ENCODE assay signal across 13 mouse cellular contexts in the genomic region with DNA sequence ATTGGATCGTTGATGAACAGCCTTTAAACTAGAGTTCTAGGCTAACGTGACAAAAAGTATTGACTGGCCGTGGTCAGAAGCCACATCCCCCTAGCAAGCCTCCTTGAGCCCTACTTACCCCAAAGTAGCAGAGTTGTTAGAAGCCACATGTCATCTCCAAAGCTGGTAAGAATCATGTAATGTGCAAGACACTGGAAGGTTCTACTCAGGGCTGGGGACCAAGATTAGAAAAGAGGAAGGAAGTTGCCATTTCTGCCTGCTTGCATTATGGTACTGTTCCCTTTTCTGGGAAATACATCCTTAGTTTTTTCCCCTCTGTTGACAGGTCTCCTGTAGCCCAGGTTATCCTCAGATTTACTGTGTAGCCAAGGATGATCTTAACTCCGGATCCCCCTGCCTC. TPM values are rescaled to one million over a fixed set of nuclear protein-coding genes. Genes with fewer than 3 reads are reported as not detected.
DNase-seq lines count a peak whose midpoint lies in the region; TF ChIP-seq lines count a peak whose summit lies in the region.
"Had no signal": no experiment of that assay in that cellular context is flagged by ENCODE, and none has a peak within 500 bp of the region (broad histone marks: within the 10 kb centered on the region; RNA-seq: fewer than 3 reads in every experiment).

A gene (minus strand): TSS at position 183 of the 400 bp plus-strand sequence.

- no peaks in the 10 kb centered on the region for H3K9me3 ChIP-seq in forebrain, embryonic 10.5 days
- H3K9me3 ChIP-seq: forebrain, embryonic 15.5 days had no signal

- H3K27me3 ChIP-seq in forebrain, embryonic 10.5 days (ENCODE audit: poor library complexity, severe bottlenecking): no peaks in the 10 kb centered on the region
- H3K27me3 ChIP-seq: forebrain, embryonic 15.5 days had no signal

- no peak for TF ChIP-seq CTCF in gastrocnemius, adult 2 months (IDR thresholded peaks at IDR 0.05)
- no peak for TF ChIP-seq CTCF in cortical plate, adult 2 months (IDR thresholded peaks at IDR 0.05; ENCODE audit: extremely low read depth, insufficient read depth, low read length)

- H3K36me3 ChIP-seq in macrophage (ENCODE audit: inconsistent target): peaks cover 16% of the 10 kb centered on the region
- H3K36me3 ChIP-seq in forebrain, embryonic 10.5 days (replicated peaks): no peaks in the 10 kb centered on the region
- H3K36me3 ChIP-seq: forebrain, embryonic 15.5 days had no signal

- peaks cover 47% of the 10 kb centered on the region for H3K79me2 ChIP-seq in macrophage (ENCODE audit: inconsistent target)

- H3K4me1 ChIP-seq in cortical plate, adult 2 months (ENCODE audit: control insufficient read depth, insufficient read depth, low read length): no peaks in the 10 kb centered on the region
- peaks cover 5% of the 10 kb centered on the region; the same call in 1 of the 2 replicates for H3K4me1 ChIP-seq in forebrain, embryonic 10.5 days
- H3K4me1 ChIP-seq: forebrain, embryonic 15.5 days had no signal

- intact Hi-C loops in gastrocnemius, adult 2 months (cut with DNase I): no loop called here

- WGBS in macrophage (ENCODE audit: missing documents): 0% methylated on average over 4 of the region's 4 CpGs
- 87% methylated on average over 4 of the region's 4 CpGs for WGBS in forebrain, embryonic 10.5 days

- no peak for TF ChIP-seq POLR2A in cortical plate, adult 2 months (IDR thresholded peaks at IDR 0.05; ENCODE audit: extremely low read depth, insufficient read depth, low read length)

- no peak for DNase-seq in gastrocnemius, adult 2 months
- no peak for DNase-seq in gastrocnemius, postnatal 25 days
- peak; percentile 84 for DNase-seq in 416B (ENCODE audit: low read depth)
- no peak for DNase-seq in forebrain, embryonic 10.5 days (ENCODE audit: extremely low spot score, low spot score)
- no peak for DNase-seq in thymus, postnatal 25 days
- no peak for DNase-seq in cerebellum, adult 9-10 months
- DNase-seq: cerebellum, postnatal 10 days; kidney, adult 9 months; thymus, adult 2 months had no signal

- peak within 1 kb of the TSS; percentile 5 for H3K4me3 ChIP-seq in gastrocnemius, adult 2 months
- H3K4me3 ChIP-seq in cortical plate, adult 2 months (ENCODE audit: insufficient read depth, low read length): peak within 1 kb of the TSS; percentile 9; the same call in 1 of the 2 replicates
- H3K4me3 ChIP-seq in macrophage (ENCODE audit: inconsistent target): peak within 1 kb of the TSS; percentile 55
- H3K4me3 ChIP-seq in forebrain, embryonic 10.5 days: no peak within 1 kb of the TSS
- H3K4me3 ChIP-seq: forebrain, embryonic 15.5 days had no signal

- H3K27ac ChIP-seq in gastrocnemius, adult 2 months: no peak within 1 kb of the TSS
- H3K27ac ChIP-seq in cortical plate, adult 2 months (ENCODE audit: insufficient read depth, low read length): peak within 1 kb of the TSS; percentile 67
- peak within 1 kb of the TSS; percentile 96 for H3K27ac ChIP-seq in macrophage
- H3K27ac ChIP-seq in forebrain, embryonic 10.5 days: no peak within 1 kb of the TSS
- H3K27ac ChIP-seq: forebrain, embryonic 15.5 days had no signal

RNA-seq across cellular contexts. Expression of the gene that starts here (rescaled TPM):
- under 1 TPM in 1 of 2 experiments, not detected in 1; 0.20 TPM for total RNA-seq in gastrocnemius, adult 2 months (2021)
- under 1 TPM; 0.33 to 0.40 TPM for total RNA-seq in gastrocnemius, postnatal 25 days (2021)
- 3.6 and 5.1 TPM in 2 replicates for polyA plus RNA-seq in cortical plate, adult 2 months (2012; rRNA removed)
- total RNA-seq in macrophage (2018; cell fraction: chromatin; rRNA removed): 100 to 1,000 TPM in 9 of 26 experiments, 10 to 100 TPM in 15, 1 to 10 TPM in 2; 8.7 to 261 (median 62.8) TPM
- total RNA-seq in macrophage (2018; cell fraction: cytosol; rRNA removed): 100 to 1,000 TPM; 135 to 972 (median 379) TPM
- 100 to 1,000 TPM in 22 of 26 experiments, 10 to 100 TPM in 4; 72.1 to 770 (median 220) TPM for total RNA-seq in macrophage (2018; cell fraction: nucleus; rRNA removed)
- 189 to 290 TPM (median 287 TPM) in 3 replicates for polyA plus RNA-seq in macrophage (2018)
- polyA plus RNA-seq in forebrain, embryonic 10.5 days (2016; fragmentation: Nextera tagmentation; extraction: Ambion mirVana): 0.84 and 1.3 TPM in 2 replicates
- total RNA-seq: CH12.LX had no signal

Comparison
In these comparisons a context has a peak if more than half of its experiments do, and no peak if none do; other contexts are left out.
1. RNA of the gene that starts here (polyA plus RNA-seq): 189 to 290 TPM in macrophage; 3.6 to 5.1 TPM in cortical plate, adult 2 months and 0.84 to 1.3 TPM in forebrain, embryonic 10.5 days; every median in the first group is over 10 times any median in the second.
2. H3K27ac ChIP-seq: peak in cortical plate, adult 2 months (single experiment) and macrophage (single experiment); none in gastrocnemius, adult 2 months (single experiment) and forebrain, embryonic 10.5 days (single experiment).